Mouse (Mus musculus) c-Kit-positive CD71-positive TER-119-positive erythroid progenitor cells, embryonic 14.5 days (primary cell): ENCODE data around the gene Trmt112.

Source experiments
- DNase-seq: peaks from one replicate; pipeline ENCODE4 v3.0.0-alpha.2; 2013; ENCODE audit warnings: low spot score

Trmt112 gene

GRCm38 (mm10) chr19:6926559-6927255 lies 17.2 kb downstream of the Trmt112 start:
- no peak for DNase-seq

GRCm38 (mm10) chr19:6928080-6928479 lies 18.6 kb downstream of the Trmt112 start:
- no peak for DNase-seq

GRCm38 (mm10) chr19:6931002-6931401 lies 21.5 kb downstream of the Trmt112 start:
- no peak for DNase-seq

GRCm38 (mm10) chr19:6932018-6932417 lies 22.5 kb downstream of the Trmt112 start:
- no peak for DNase-seq

GRCm38 (mm10) chr19:6933102-6933435 lies 23.6 kb downstream of the Trmt112 start:
- DNase-seq, result no peak

- no peak for DNase-seq
These were observed 24.1 kb downstream of the Trmt112 start for GRCm38 (mm10) chr19:6933436-6934194.

GRCm38 (mm10) chr19:6934195-6934977 lies 24.9 kb downstream of the Trmt112 start, which contains the start of gene Kcnk4:
Kcnk4 (minus strand) TSS chr19:6934515.
- no peak for DNase-seq

- DNase-seq, result peak; percentile 31
These were observed 26.8 kb downstream of the Trmt112 start for GRCm38 (mm10) chr19:6936299-6936698.

GRCm38 (mm10) chr19:6937541-6938465 lies 28.3 kb downstream of the Trmt112 start:
- no peak for DNase-seq

GRCm38 (mm10) chr19:6939106-6940002 lies 29.9 kb downstream of the Trmt112 start:
- DNase-seq, result no peak

- no peak for DNase-seq
These were observed 31.2 kb downstream of the Trmt112 start for GRCm38 (mm10) chr19:6940396-6941351.

- peak; percentile 93 for DNase-seq
These were observed 32.1 kb downstream of the Trmt112 start, which contains the start of gene Bad for GRCm38 (mm10) chr19:6941372-6942248. Bad (plus strand) TSS chr19:6941861.

- peak; percentile 92 for DNase-seq
These were observed 32.8 kb downstream of the Trmt112 start, which contains the start of gene Gpr137 for GRCm38 (mm10) chr19:6942249-6942691. Gpr137 (minus strand) TSS chr19:6942480.

GRCm38 (mm10) chr19:6942764-6943163 lies 33.3 kb downstream of the Trmt112 start:
- DNase-seq, result no peak

GRCm38 (mm10) chr19:6943709-6944108 lies 34.2 kb downstream of the Trmt112 start:
- DNase-seq, result no peak

GRCm38 (mm10) chr19:6947742-6948141 lies 38.2 kb downstream of the Trmt112 start:
- DNase-seq, result no peak

GRCm38 (mm10) chr19:6948186-6948585 lies 38.7 kb downstream of the Trmt112 start:
- DNase-seq, result no peak

- no peak for DNase-seq
These were observed 40.0 kb downstream of the Trmt112 start for GRCm38 (mm10) chr19:6949532-6949931.
